Mouse (Mus musculus): ENCODE measurements around the gene Fam186b. TPM values are rescaled to one million over a fixed set of nuclear protein-coding genes. Genes with fewer than 3 reads are reported as not detected.

The Fam186b gene
- total RNA-seq, 2 experiments from 2014 or later = not detected

DNA sequence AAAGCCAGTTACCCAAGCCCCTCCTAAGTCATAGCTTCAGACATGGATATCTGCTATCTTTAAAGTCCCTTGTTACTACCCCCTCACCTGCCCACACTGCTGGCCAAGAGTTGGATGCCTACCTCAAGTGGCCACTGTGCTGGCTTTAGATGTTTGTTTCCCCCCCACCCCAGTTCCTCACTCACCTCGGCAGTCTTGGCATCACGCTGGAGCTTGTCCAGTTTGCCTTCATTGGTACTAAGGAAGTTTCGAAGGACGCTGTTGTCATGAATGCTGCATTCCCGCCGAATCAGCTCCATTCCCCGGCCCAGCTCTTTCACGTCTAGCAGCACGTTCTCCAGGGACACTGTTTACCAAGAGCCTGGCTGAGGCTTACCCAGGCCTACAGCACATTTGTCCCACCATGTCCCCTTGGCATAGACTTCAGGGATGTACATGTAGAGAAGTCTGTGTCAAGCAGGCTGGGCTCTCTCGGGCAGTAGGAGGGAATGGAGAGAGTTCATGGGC lies 24.5 kb upstream of the Fam186b start:
- DNase-seq = no peak

DNA sequence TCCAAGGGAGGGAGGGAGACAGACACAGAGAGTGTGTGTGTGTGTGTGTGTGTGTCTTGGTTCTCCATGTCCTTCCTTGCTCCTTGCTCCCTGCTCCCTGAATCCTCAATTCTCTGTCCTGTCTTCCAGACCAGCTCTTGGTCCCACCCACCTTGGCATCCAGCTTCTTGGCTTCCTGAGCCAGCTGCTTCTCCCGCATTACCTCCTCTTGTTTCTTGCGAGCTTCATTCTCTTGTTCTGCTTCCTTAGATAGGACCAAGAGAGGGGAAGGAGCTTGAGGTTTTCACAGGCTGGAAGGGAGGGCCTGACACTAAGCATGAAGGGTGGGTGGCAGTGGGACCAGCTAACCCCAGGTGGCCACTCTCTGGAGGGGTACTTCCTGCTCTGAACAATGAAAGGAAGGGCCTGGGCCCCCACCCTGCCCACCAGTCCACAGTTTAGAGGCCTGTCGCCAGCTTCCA lies 23.8 kb upstream of the Fam186b start:
- no peak for DNase-seq

DNA sequence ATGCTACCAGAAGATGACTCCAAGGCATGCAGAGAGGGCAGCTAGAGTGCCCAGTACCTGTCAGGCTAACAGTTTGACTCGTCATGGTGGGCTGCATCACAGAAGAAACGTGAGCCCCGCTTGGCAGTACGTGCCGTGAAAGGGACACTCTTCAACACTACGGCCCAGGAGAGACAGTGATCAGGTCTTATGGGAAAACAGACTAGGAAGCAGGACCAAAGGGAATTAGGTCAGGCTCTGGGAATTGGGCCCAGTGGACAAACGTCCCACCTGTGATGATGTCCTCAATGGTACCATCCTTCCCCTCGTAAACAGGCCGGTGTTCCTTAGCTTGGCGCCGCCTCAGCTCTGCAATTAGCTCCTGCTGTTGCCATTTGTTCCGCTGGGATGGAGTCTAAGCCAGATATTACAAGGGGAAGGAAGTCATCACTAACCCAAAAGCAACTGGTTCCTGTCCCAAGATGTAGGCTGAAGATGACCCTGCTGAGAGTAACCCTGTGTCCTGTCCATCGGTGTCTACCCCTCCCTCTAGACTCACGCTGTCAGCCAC lies 23.2 kb upstream of the Fam186b start:
- DNase-seq = no peak

DNA sequence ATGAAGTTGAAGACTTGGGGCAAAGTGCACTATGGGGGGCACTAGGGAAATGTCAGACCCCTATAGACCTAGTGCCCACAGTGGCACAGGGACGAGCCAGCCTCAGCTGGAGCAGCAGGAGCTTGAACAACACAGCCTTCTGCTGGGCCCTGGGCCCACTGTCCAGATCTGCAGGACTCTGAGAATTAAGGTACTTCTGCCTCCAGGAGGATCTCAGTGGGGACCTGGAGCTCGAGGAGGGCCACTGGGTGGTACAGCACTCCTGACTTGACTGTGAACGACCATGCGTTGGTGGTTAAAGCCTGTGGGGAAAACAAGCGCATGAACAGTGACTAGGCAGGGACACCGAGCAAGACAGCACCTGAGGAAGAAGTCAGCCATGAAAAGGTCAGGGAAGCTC lies 22.4 kb upstream of the Fam186b start:
- DNase-seq = no peak

DNA sequence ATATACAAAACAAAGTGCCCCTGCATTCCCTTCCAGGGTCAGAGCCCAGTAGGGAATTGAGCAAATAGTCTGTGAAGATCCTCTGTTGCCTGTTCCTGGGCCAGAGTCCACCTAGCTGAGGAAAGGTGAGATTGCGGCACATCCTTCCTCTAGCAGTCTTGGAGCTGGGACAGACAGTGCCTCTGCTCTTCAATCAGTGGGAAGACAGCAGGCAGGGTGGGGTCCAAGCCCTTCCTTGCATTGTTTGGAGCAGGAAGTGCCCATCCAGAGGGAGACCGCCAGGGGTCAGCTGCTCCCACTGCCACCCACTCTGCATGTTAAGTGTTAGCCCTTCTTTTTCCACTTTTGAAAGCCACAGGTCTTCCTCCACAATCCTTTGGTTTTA lies 21.6 kb upstream of the Fam186b start:
- DNase-seq = peak; percentile 46

DNA sequence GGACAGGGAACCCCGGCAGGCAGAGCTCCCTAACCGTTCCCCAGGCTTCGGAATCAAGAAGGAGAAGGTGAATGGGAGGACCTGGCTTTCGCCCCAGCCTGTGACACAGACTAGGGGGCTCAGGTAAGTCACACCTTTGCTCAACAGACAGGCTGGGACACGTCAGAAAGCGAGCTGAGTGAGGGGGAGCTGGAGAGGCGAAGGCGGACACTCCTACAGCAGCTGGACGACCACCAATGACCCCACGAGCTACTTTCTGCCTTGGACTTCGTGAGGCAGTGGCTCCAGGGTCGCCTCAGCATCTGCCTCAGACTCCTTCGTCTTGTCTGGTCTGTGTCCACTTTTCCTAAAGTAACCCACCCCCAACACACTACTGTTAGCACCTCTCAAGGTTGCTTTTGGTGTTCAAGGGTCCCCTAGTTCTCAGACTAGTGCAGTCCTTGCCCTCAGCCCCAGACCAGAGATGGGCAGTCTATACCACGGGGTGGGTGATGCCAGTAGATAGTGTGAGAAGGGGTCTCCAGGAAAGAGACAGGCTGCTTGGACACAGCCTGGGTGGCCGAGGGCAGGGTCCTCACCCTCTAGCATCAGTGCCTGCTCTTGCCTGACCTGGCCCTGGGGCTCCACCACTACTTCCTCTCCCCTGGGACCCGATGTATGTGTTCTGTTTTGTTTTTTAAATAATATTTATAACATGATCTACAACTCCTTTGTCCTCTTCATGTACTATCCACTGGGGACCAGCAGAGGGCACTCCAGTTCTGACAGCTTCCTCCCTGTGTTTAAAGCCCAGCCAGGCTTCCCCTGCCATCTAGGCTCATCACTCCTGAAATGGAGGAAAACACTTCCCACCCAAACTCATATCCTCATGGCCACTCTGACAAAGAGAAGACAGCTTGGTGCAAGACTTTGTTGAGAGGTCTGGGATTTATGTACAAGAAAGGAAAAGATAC lies 20.9 kb upstream of the Fam186b start:
- DNase-seq = peak; percentile 45

DNA sequence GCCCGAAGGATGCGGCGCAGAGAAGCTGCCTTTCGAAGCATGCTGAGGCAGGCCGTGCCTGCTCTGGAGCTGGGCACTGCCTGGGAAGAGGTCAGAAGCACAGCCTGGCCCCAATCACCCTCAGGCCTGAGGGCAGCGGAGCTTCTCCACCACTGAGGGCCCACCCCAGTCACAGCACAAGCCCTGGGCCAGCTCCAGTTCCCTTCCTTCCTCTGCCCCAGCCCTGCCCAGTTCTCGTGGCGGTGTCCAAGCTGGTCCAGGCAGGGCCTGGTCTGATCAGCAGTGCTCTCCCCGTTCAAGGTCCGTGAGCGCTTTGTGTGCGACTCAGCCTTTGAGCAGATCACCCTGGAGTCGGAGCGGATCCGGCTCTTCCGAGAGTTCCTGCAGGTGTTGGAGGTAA lies 19.2 kb upstream of the Fam186b start:
- DNase-seq = no peak

DNA sequence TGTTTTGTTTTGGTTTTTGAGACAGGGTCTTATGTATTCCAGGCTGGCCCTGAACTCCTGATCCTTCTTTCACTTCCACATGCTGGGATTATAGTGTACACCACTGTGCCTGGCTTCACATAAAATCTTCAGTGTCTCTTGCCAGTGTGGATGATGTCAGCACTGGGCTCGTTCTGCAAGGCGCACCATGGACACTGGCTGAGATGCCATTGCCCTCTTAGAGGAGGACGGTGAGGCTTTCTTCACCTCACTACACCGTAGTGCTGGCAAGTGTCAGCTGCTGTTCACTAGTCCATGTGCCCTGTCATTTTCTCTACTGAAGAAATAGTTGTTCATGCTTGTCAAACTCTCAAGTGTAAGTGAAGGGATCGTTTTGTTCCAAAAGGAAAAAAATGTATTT lies 14.9 kb upstream of the Fam186b start:
- DNase-seq = no peak

DNA sequence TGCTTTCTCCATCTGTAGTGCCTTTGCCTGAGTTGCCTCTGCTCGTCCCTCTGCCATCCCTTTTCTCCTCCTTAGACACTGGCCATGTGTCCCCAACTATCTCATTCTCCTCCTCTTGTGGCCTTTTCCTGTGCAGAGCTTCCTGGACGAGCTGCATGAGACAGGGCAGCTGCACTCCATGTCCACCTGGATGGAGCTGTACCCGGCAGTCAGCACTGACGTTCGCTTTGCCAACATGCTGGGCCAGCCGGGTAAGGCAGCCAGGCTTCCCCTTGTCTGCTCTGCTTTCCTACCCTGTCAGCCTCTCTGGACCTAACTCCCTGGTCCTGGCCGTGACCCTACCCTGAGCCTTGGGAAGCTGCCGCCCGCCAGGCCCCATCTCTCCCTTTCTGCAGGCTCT lies 13.9 kb upstream of the Fam186b start:
- DNase-seq = no peak

DNA sequence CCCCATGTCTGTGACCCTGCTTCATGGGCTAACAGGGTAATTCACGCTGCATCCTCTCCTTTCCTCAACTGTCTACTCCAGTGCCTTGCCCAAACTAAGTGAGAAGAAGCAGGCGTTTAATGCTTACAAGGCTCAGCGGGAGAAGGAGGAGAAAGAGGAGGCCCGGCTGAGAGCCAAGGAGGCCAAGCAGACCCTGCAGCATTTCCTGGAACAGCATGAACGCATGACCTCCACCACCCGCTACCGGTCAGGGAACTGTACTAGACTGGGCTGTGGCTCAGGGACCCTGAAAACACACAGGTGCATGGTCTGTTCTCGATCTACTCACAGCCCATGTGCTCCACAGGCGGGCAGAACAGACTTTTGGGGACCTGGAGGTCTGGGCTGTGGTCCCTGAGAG lies 11.8 kb upstream of the Fam186b start:
- DNase-seq = no peak

DNA sequence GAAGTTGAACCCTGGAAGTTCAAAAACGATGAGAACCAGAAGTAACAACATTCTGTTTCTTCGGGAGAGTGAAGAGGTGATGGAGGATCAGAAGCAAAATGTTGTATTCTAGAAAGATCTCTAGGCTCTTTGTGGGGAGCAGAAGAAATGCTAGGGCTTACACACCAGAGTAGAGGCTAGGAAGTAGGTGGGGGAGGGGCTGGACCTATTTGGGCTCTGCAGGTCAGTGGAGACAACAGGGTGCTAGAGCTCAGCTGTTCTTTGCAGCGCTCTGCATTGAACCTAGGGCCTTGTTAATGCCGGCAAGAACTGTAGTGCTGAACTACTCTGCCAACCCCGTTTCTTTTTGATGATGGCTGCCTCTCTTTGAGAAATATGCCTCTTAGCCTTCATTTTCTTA lies 525 bp upstream of the Fam186b start:
- no peak for DNase-seq

DNA sequence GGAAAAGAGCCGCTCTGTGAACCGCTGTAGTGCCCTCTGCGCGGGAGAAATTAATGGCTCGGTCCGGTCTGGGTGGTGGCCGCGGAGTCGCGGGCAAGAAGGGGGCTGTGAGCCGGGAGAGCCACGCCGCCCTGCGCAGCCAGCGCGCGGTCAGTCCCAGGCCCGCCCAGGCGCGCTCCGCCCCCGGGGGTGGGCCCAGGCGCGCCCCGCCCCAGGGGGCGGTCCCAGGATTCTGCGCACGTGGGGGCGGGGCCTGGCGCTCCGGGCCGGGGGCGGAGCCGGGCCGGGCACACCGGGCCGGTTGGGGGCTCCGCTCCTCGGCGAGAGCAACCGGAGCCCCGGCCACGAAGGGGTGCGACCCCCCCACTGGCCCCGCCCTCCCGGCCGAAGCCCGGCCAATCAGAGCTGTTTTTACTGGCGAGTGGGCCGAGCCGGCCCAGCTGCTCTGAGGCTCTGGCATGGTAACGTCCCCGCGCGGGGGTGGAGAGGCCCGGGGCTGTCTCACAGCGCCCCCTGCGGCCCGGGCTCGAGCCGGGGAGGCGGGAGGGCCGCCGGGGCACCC lies 794 bp downstream of the Fam186b start, which contains the start of gene Prpf40b:
Prpf40b (plus strand) TSS at position 275 of the 562 bp plus-strand sequence.
- DNase-seq = peak; percentile 98

DNA sequence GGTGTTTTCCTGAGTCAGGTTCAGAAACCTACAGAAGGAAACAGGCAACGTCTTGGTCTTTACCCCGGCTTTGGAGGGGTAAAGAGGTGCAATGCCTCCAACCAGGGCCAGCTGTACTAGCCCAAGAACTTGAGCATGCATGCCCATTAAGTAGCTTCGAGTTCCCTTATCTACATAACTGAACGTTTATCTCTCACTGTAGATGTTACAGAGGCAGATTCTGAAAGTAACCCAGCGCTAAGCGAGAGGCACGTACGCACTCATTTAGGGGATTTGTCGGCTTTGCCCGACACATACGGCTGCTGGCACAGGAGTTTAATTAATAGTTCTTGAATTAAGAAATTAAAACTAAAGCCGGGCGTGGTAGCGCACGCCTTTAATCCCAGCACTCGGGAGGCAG lies 1.4 kb downstream of the Fam186b start:
- no peak for DNase-seq

DNA sequence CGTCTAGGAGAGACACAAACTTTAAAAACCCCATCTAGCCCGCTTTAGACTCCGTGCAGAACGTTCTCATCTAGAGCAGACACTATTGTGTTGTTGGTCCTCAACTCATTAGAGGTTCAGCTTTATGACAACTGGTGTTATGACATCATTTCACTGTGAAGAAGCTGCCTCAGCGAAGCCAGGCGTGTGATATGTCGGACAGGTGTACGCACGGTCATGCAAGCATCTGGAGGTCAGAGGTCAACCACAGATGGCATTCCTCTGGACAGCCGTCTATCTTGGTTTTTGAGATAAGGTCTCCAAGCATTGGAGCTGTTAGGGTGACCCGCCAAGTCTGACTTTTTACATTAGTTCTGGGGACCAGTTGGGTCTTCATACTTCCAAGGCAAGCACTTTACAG lies 5.1 kb downstream of the Fam186b start:
- DNase-seq = no peak

DNA sequence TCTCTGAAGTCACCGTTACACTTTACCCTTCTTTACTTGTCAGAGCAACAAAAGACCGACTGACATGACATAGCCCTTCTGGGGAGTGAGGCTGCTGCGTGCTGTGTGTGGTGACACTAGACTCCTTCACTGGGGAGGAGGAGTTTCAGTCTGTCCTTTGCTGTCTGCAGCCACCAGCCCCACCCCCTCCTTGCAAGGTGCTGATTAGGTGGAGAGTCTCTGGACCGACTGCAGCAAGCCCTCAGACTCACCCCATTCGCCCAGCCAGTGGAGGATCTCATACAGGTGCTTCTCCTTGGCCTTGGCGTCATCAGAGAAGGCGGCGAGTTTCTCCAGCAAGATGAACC lies 10.5 kb downstream of the Fam186b start:
- DNase-seq = no peak

DNA sequence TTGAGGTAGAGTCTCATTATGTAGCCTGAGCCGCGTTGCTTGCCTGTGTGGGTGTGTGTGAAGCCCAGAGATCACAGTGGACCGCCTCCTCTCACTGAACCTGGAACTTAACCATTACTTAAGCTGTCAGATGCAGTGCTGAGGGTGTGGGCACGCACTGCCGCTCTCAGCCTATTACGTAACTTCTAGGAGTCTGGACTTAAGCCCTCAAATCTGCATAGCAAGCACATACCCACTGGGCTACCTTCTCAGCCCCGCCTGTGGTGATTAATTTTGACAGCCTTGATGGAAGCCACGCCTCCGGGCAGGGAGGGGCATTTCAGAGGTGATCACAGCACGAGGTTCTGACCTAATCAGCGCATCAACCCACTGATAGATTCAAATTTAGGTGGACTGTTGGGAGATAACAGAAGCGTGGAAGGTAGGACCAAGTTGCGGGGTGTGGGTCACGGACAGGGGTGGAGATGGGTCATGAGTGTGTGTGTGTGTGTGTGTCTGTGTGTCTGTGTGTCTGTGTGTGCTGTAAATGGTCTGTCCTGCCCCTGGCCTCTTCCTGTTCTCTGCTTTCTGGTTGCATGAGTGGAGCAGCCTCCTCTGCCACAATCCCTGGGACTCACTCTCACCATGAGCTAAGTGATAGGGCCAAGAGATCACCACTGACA lies 11.0 kb downstream of the Fam186b start:
- DNase-seq = no peak

DNA sequence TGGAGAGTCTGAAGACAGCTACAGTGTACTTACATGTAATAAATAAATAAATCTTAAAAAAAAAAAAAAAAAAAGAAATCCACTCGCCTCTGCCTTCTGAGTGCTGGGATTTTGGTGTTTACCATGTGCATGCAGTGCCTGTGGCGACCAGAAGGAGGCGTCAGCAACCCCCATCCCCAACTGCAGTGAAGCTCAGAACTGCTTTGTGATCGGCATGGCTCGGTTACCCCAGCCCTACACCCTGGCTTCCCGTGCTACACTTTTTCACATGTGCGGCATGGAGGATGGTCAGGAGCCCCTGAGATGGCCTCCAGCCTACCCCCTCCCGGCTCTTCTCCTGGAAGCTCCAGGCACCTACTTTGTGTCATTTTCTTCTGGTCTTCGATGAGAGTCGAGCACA lies 12.2 kb downstream of the Fam186b start:
- DNase-seq = no peak

DNA sequence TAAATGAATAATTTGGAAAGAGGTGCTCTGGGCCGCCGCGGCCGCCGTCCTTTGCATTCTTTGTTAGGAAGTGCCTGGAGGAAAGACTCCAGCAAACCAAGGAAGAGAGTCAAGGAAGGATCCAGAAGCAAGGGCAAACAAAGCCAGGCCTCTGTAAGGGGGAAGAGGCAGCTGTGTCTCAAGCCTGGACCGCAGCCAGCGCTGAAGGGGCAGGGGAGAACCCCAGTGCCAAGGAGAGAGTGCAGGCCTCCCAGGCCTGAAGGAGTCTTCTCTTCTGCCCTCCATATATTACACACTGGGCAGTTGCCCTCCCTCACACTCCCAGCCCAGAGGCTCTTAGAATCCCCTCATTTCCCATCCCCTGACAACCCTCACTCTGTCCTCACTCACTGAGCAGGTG lies 17.4 kb downstream of the Fam186b start:
- DNase-seq = no peak

DNA sequence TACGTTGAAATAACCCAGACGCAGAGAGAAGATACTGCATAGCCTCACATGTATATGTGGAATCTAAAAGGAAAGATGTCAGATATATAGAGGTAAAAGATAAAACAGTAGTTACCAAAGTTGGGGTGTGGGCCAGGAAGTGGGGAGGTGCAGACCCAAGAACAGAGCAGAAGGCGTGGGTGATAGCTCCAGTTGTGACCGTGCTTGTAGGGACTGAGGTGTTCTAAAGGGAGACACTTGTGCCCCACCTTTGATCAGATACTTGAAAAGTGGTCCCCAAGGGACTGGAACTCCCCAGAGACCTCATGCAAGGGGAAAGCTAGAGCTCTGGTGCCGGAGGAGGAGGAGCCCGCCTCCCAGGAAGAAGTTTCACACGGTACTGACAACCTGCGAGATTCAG lies 19.6 kb downstream of the Fam186b start:
- no peak for DNase-seq

DNA sequence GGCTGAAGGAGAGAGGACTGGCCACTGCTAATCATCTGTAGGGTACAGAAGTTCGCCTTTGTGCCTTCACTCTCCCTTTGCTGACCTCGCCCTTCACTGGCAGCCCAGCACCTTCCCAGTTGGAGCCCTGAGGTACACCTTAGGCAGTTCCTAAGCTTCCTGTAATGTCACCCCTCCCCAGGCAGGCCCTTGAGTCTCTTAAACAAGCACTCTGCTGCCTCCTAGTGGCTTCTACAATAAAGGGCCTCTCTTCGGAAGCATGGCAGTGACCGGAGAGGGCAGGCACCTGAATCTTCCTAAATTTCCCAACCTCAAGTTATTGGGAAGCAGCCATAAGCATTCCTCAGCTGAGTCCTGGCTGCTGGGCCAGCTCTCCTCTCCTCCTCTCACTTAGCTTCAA lies 30.0 kb downstream of the Fam186b start:
- DNase-seq = peak; percentile 56

DNA sequence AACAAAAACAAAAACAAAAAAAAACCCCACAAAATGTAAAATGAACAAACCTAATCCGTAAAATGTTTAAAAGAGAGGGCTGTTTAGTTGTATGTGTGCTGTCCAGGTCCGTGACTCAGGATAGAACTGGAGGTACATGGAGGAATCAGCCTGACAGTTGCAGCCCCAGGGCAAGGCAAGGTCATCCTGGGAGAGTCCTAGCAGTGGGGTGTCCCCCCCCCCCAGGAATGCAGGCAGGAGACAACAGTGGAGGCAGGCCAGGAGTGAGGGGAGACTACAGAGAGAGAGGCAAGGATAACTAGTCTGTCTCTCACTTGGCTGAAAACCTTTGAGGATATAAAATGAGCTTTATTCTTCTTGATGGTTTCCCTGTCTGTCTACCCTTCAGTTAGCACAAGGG lies 31.3 kb downstream of the Fam186b start:
- DNase-seq = no peak

DNA sequence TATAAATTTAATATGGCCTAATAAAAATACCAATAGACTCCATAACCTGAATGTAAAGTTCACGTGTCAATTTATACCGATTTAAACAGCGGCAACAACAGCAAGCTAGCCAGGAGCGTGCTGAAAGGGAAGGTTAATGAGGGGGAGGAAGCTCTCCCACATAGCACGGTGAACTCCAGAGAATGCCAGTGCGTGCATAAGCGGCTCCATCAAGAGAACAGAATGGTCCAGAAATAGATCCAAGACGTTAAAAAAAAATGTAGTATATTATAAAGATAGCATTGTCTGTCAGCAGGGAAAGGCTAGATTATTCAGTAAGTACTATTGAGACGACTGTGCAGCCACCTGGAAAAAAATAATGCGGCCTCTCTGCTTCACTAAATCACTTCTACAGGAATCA lies 33.0 kb downstream of the Fam186b start:
- no peak for DNase-seq

DNA sequence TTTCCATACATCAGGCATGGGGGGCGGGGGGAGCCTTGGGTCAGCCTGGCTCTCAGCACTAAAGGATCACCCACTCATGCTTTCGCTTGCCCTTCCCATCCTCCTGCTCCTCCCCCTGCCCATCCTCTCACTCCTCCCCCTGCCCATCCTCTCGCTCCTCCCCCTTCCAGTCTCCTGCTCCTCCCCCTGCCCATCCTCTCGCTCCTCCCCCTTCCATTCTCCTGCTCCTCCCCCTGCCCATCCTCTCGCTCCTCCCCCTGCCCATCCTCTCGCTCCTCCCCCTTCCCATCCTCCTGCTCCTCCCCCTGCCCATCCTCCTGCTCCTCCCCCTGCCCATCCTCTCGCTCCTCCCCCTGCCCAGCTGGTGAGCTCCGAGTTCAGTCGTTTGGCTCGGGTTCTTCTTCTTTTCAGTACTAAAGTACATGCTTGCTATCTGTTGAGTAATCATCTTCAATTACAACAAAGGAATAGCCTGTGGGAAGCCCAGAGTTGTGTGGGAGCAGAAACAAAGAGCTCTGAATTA lies 35.9 kb downstream of the Fam186b start:
- DNase-seq = peak; percentile 76
